Mouse (Mus musculus) lung, postnatal 0 days (tissue): ENCODE data around the gene Emp2. TPM values are rescaled to one million over a fixed set of nuclear protein-coding genes. Genes with fewer than 3 reads are reported as not detected.
A peak's percentile ranks its signal among the peaks of the same experiment; 100 is the strongest.

Source experiments
- ATAC-seq: fragments of 200-750 bp; cut with Nextera tagmentation; 2 replicates; pipeline ENCODE4 v1.8.0; 2017; ENCODE audit warnings: moderate library complexity
- DNase-seq: peaks from one replicate; pipeline ENCODE4 v3.0.0-alpha.2; 2016; ENCODE audit warnings: low spot score
- H3K27ac ChIP-seq: fragments of 300-500 bp; sonication (generic); 2 replicates; pipeline ENCODE4 v1.5.1; 2014; ENCODE audit warnings: antibody characterized with exemption, mild to moderate bottlenecking, low read length, mixed read lengths
- H3K27me3 ChIP-seq: fragments of 300-500 bp; sonication (generic); replicated peaks from 2 replicates; pipeline ENCODE4 v1.6.1; 2014; ENCODE audit warnings: low read length, mixed read lengths; ENCODE audit not compliant: insufficient read depth
- H3K36me3 ChIP-seq: fragments of 300-500 bp; sonication (generic); 2 replicates; pipeline ENCODE4 v1.6.1; 2014; ENCODE audit warnings: low read length, mixed read lengths; ENCODE audit not compliant: insufficient read depth
- H3K4me1 ChIP-seq: fragments of 300-500 bp; sonication (generic); 2 replicates; pipeline ENCODE4 v1.6.1; 2014; ENCODE audit warnings: antibody characterized with exemption, low read depth, low read length, mixed read lengths; ENCODE audit not compliant: insufficient read depth
- H3K4me2 ChIP-seq: fragments of 300-500 bp; sonication (generic); replicated peaks from 2 replicates; pipeline ENCODE4 v1.6.1; 2014; ENCODE audit warnings: low read depth, mild to moderate bottlenecking, low read length, moderate library complexity, mixed read lengths
- H3K4me3 ChIP-seq: fragments of 300-500 bp; sonication (generic); 2 replicates; pipeline ENCODE4 v1.5.1; 2014; ENCODE audit warnings: low read depth, low read length
- H3K9ac ChIP-seq: fragments of 300-500 bp; sonication (generic); replicated peaks from 2 replicates; pipeline ENCODE4 v1.6.1; 2014; ENCODE audit warnings: low read depth, mild to moderate bottlenecking
- H3K9me3 ChIP-seq: fragments of 300-500 bp; sonication (generic); 2 replicates; pipeline ENCODE4 v1.6.1; 2016; ENCODE audit warnings: low read length, mixed read lengths
- CTCF ChIP-seq: IDR thresholded peaks from 2 replicates; pipeline ENCODE4 v1.5.1; 2016; ENCODE audit warnings: antibody characterized with exemption, mild to moderate bottlenecking
- EP300 ChIP-seq: IDR thresholded peaks from 2 replicates; pipeline ENCODE4 v1.6.1; 2016; ENCODE audit warnings: antibody characterized with exemption, mild to moderate bottlenecking, control low read depth
- WGBS: fragments of 180-500 bp; shearing (Covaris S2); extraction: QIAGEN DNeasy Blood & Tissue Kit; methylation state at CpG from one replicate; pipeline ENCODE4 v1.1.7; 2014; 5-methylcytosine and 5-hydroxymethylcytosine counted together
- polyA plus RNA-seq: library from polyadenylated mRNA; unstranded; fragments of >200 nt; fragmentation: Nextera tagmentation; extraction: Ambion mirVana; gene quantifications from 2 replicates; pipeline ENCODE4 v1.2.1, GENCODE M21; 2015

Gene Emp2
- polyA plus RNA-seq, 1 experiment from 2014 or later = 584 TPM

DNA sequence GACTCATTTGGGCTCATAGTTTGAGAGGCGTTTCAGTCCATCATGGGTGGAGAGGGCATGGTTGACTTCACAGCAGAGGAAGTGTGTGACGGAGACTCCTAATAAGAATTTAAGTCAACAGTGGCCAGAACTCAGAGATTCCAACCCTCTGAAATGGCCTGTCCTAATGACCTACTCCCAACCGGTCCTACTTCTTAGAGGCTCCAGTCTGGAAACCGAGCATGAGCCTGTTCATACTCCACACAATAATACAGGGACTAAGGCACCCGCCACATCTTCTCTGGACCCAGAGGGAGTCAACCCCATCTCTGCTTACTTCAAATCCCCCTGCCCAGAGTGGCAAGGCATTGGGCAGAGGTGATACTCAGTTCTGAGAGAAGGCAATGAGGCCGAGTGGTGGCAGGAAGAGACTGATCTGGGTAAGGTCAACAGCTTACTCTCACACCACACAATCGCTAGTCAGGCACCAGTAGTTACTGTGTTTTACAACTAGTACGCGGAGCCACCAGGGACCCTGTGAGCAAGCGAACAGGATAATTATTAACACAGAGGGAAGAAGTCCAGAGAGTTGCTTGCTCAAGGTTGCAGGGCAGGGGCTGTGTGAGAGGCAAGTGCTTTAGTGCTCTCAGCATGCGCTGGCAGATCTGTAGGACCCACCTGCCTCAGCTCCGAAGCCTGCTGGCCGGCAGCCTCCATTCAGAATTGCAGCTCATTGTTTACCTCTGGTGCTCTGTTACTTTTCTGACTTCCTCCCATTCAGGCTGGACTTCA lies 14.0 kb upstream of the Emp2 start:
- TF ChIP-seq CTCF (no peak), EP300 (no peak)
- H3K27ac ChIP-seq = peak overlapping the region; percentile 67; the same call in 1 of the 2 replicates
- H3K27me3 ChIP-seq = no peaks in the 10 kb centered on the region
- H3K36me3 ChIP-seq = no peaks in the 10 kb centered on the region
- DNase-seq (peak; percentile 72), ATAC-seq (peak; percentile 80)
- H3K4me3 ChIP-seq = no peak overlapping the region
- 44% methylated on average over 13 of the region's 13 CpGs for WGBS
- H3K9ac ChIP-seq = no peak overlapping the region
- H3K4me1 ChIP-seq = no peaks in the 10 kb centered on the region; the same call in 1 of the 2 replicates
- H3K4me2 ChIP-seq = no peak overlapping the region
- H3K9me3 ChIP-seq = no peaks in the 10 kb centered on the region

- no peaks in the 10 kb centered on the region for H3K27me3 ChIP-seq
- WGBS = 37% methylated on average over 17 of the region's 17 CpGs
- no peaks in the 10 kb centered on the region for H3K36me3 ChIP-seq
- H3K4me1 ChIP-seq = no peaks in the 10 kb centered on the region; the same call in 1 of the 2 replicates
- no peak overlapping the region for H3K4me2 ChIP-seq
- H3K4me3 ChIP-seq = no peak overlapping the region
- no peak overlapping the region for H3K9ac ChIP-seq
- ATAC-seq (no peak), DNase-seq (no peak)
- no peaks in the 10 kb centered on the region for H3K9me3 ChIP-seq
- TF ChIP-seq EP300 (no peak), CTCF (no peak)
- no peak overlapping the region for H3K27ac ChIP-seq
These were observed 6.3 kb upstream of the Emp2 start for GRCm38 (mm10) chr16:10319914-10320569.

DNA sequence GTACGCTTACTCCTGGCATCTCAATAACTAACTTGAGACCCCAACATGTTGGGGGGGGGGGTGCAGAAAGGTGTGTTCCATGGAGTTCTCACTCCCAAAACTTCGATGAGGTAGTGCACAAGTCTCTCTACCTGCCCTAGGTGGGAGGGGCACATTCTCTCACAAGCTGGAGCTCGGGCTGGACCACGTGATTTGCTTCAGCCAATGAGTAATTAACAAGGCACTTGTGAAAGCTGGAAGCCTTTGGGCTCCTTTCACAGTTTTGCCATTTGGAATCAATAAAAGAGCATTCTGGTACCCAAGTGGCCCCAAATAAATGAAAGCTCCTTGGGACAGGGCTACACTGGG lies 3.4 kb upstream of the Emp2 start:
- TF ChIP-seq EP300 (no peak), CTCF (no peak)
- no peak overlapping the region for H3K9ac ChIP-seq
- no peak overlapping the region for H3K27ac ChIP-seq
- WGBS = 60% methylated on average over 4 of the region's 4 CpGs
- no peak overlapping the region for H3K4me2 ChIP-seq
- no peak overlapping the region for H3K4me3 ChIP-seq
- H3K27me3 ChIP-seq = no peaks in the 10 kb centered on the region
- DNase-seq (peak; percentile 4), ATAC-seq (no peak)
- H3K9me3 ChIP-seq = no peaks in the 10 kb centered on the region
- H3K36me3 ChIP-seq = no peaks in the 10 kb centered on the region
- H3K4me1 ChIP-seq = no peaks in the 10 kb centered on the region; the same call in 1 of the 2 replicates

- DNase-seq (peak; percentile 59), ATAC-seq (no peak)
- Histone ChIP-seq H3K27me3 (no peaks in the 10 kb centered on the region), H3K4me1 (peaks cover 2% of the 10 kb centered on the region; the same call in 1 of the 2 replicates), H3K36me3 (no peaks in the 10 kb centered on the region), H3K27ac (no peak overlapping the region), H3K4me2 (no peak overlapping the region), H3K4me3 (no peak overlapping the region), H3K9me3 (no peaks in the 10 kb centered on the region), H3K9ac (no peak overlapping the region)
- TF ChIP-seq CTCF (no peak), EP300 (peak; percentile 74)
- WGBS = 42% methylated on average over 10 of the region's 10 CpGs
These were observed 2.9 kb upstream of the Emp2 start for GRCm38 (mm10) chr16:10316493-10317196.

DNA sequence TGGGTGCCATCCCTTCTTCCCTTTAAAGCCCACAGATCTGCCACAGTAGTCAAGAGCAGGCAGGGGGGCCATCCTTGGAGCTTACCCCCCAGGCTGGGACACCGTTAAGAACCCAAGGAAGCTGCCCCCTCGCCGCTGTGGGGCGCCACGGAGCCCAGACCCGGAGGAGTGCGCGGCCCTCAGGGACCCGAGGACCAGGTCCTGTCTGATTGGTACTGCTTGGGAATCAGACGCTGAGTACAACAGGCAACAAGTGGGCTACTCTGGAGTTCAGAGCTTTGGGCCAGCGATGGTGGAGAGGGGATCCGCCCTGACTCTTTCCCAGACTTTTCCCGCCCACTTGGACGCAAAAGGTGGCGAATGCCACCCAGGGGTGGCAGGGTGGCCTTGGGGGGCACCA lies 542 bp downstream of the Emp2 start:
- 2% methylated on average over 15 of the region's 15 CpGs for WGBS
- peak; percentile 65 for TF ChIP-seq CTCF
- TF ChIP-seq EP300 = no peak
- H3K4me3 ChIP-seq = peak overlapping the region; percentile 84
- peak overlapping the region; percentile 94 for H3K9ac ChIP-seq
- H3K36me3 ChIP-seq = 0 out of 2 replicates have a peak, but pooled peaks cover 6% of the 10 kb centered on the region
- no peaks in the 10 kb centered on the region for H3K9me3 ChIP-seq
- peak overlapping the region; percentile 73 for H3K4me2 ChIP-seq
- no peaks in the 10 kb centered on the region for H3K27me3 ChIP-seq
- peak; percentile 68 for ATAC-seq
- H3K4me1 ChIP-seq = peaks cover 4% of the 10 kb centered on the region; the same call in 1 of the 2 replicates
- peak; percentile 72 for DNase-seq
- H3K27ac ChIP-seq = peak overlapping the region; percentile 97

- peak; percentile 69 for DNase-seq
- peak overlapping the region; percentile 84 for H3K4me3 ChIP-seq
- WGBS = 37% methylated on average over 3 of the region's 4 CpGs
- H3K27ac ChIP-seq = peak overlapping the region; percentile 97
- 0 out of 2 replicates have a peak, but pooled peaks cover 9% of the 10 kb centered on the region for H3K36me3 ChIP-seq
- H3K4me1 ChIP-seq = peaks cover 4% of the 10 kb centered on the region; the same call in 1 of the 2 replicates
- H3K9me3 ChIP-seq = no peaks in the 10 kb centered on the region
- no peak for TF ChIP-seq CTCF
- peak; percentile 68 for TF ChIP-seq EP300
- ATAC-seq = peak; percentile 41
- peak overlapping the region; percentile 73 for H3K4me2 ChIP-seq
- no peaks in the 10 kb centered on the region for H3K27me3 ChIP-seq
- H3K9ac ChIP-seq = peak overlapping the region; percentile 94
These were observed 1.8 kb downstream of the Emp2 start for GRCm38 (mm10) chr16:10311989-10312388.
